11 mouse cellular contexts compared by ENCODE assay signal in the genomic region with DNA sequence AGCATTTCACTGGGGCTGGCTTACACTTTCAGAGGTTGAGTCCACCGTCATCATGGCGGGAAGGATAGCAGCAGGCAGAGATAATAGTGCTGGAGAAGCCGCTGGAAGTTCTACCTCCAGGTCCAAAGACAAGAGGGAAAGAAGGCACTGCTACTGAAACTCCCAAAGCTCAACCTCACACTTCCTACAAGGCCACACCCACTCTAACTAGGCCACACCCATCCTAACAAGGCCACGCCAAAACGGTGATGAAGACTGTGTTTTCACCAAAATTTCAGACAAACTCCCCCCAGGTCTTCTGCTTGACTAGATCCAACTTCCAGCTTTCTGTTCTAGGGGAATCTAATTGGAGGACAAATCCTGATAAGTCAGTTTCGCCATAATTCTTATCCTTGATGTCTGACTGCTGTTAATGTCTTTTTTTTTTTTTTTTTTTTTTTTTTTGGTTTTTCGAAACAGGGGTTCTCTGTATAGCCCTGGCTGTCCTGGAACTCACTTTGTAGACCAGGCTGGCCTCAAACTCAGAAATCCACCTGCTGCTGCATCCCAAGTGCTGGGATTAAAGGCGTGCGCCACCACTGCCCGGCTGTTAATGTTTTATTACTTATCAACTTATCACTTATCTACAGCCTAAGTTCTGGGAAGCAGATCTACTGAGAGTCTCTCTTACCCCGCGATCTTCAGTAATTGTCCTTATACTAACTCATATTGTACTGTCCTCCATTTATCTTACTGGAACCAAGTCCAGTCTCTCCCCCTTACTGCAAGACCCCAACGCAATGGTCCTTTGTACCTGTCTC. TPM values are rescaled to one million over a fixed set of nuclear protein-coding genes. Genes with fewer than 3 reads are reported as not detected.
DNase-seq lines count a peak whose midpoint lies in the region; ATAC-seq and TF ChIP-seq lines count a peak whose summit lies in the region.
"Had no signal": no experiment of that assay in that cellular context is flagged by ENCODE, and none has a peak within 500 bp of the region (broad histone marks: within the 10 kb centered on the region; RNA-seq: fewer than 3 reads in every experiment).

No protein-coding gene starts in this region.

- no peak for TF ChIP-seq CTCF in forebrain, postnatal 0 days (IDR thresholded peaks at IDR 0.05; ENCODE audit: low read depth)
- TF ChIP-seq CTCF in lung, embryonic 14.5 days (IDR thresholded peaks at IDR 0.05; ENCODE audit: low read depth) = no peak
- no peak for TF ChIP-seq CTCF in intestine, postnatal 0 days (IDR thresholded peaks at IDR 0.05; ENCODE audit: low read depth)

- DNase-seq in forebrain, embryonic 11.5 days (ENCODE audit: low spot score) = no peak
- DNase-seq in forebrain, postnatal 0 days = no peak
- no peak for DNase-seq in lung, embryonic 14.5 days
- no peak for DNase-seq in lung, postnatal 14 days
- DNase-seq in layer of hippocampus, postnatal 10 days (ENCODE audit: low spot score in 2 of 2) = no peak
- DNase-seq in frontal cortex, adult 2 months (ENCODE audit: extremely low spot score in 1 of 2, low spot score in 1 of 2) = no peak

- WGBS in forebrain, embryonic 11.5 days = 73% methylated on average over 12 of the region's 13 CpGs
- WGBS in forebrain, postnatal 0 days = 77% methylated on average over 12 of the region's 13 CpGs
- WGBS in lung, embryonic 14.5 days = 66% methylated on average over 12 of the region's 13 CpGs
- 58% methylated on average over 13 of the region's 13 CpGs for WGBS in intestine, postnatal 0 days
- 81% methylated on average over 13 of the region's 13 CpGs for WGBS in neural tube, embryonic 15.5 days

- peak overlapping the region; percentile 94; the same call in 1 of the 2 replicates for H3K4me3 ChIP-seq in forebrain, embryonic 11.5 days (ENCODE audit: low read depth, low read length)
- no peak overlapping the region for H3K4me3 ChIP-seq in forebrain, postnatal 0 days (ENCODE audit: low read depth, low read length)
- H3K4me3 ChIP-seq in lung, embryonic 14.5 days (ENCODE audit: low read depth, low read length) = peak overlapping the region; percentile 94
- H3K4me3 ChIP-seq in intestine, postnatal 0 days (ENCODE audit: low read depth, low read length) = no peak overlapping the region
- 0 out of 2 replicates have a peak overlapping the region, but pooled peaks have one; percentile 89 for H3K4me3 ChIP-seq in neural tube, embryonic 15.5 days (replicated peaks)

- no peak overlapping the region for H3K27ac ChIP-seq in forebrain, embryonic 11.5 days (ENCODE audit: low read depth, low read length)
- H3K27ac ChIP-seq in forebrain, postnatal 0 days (ENCODE audit: low read depth, low read length) = no peak overlapping the region
- H3K27ac ChIP-seq in lung, embryonic 14.5 days (ENCODE audit: low read depth) = no peak overlapping the region
- 0 out of 2 replicates have a peak overlapping the region, but pooled peaks have one; percentile 86 for H3K27ac ChIP-seq in intestine, postnatal 0 days (ENCODE audit: low read depth, low read length)
- H3K27ac ChIP-seq in neural tube, embryonic 15.5 days (replicated peaks) = no peak overlapping the region

- H3K9me3 ChIP-seq in forebrain, embryonic 11.5 days (ENCODE audit: control insufficient read depth, low read length) = no peaks in the 10 kb centered on the region
- no peaks in the 10 kb centered on the region for H3K9me3 ChIP-seq in forebrain, postnatal 0 days (ENCODE audit: low read length)
- H3K9me3 ChIP-seq in lung, embryonic 14.5 days (ENCODE audit: low read depth, low read length) = no peaks in the 10 kb centered on the region
- no peaks in the 10 kb centered on the region for H3K9me3 ChIP-seq in intestine, postnatal 0 days (ENCODE audit: control insufficient read depth)
- no peaks in the 10 kb centered on the region for H3K9me3 ChIP-seq in neural tube, embryonic 15.5 days (replicated peaks)
- H3K9me3 ChIP-seq: G1E had no signal

- no peaks in the 10 kb centered on the region; the same call in 1 of the 2 replicates for H3K36me3 ChIP-seq in forebrain, embryonic 11.5 days (ENCODE audit: control insufficient read depth, insufficient read depth, low read length)
- H3K36me3 ChIP-seq in forebrain, postnatal 0 days (ENCODE audit: insufficient read depth) = peaks cover 15% of the 10 kb centered on the region
- H3K36me3 ChIP-seq in lung, embryonic 14.5 days (ENCODE audit: insufficient read depth) = peaks cover 18% of the 10 kb centered on the region
- peaks cover 18% of the 10 kb centered on the region; the same call in 1 of the 2 replicates for H3K36me3 ChIP-seq in intestine, postnatal 0 days (ENCODE audit: control insufficient read depth, insufficient read depth)
- peaks cover 18% of the 10 kb centered on the region for H3K36me3 ChIP-seq in neural tube, embryonic 15.5 days

- H3K27me3 ChIP-seq in forebrain, embryonic 11.5 days (ENCODE audit: control insufficient read depth, insufficient read depth, low read length) = no peaks in the 10 kb centered on the region
- no peaks in the 10 kb centered on the region for H3K27me3 ChIP-seq in forebrain, postnatal 0 days (ENCODE audit: insufficient read depth, low read length)
- H3K27me3 ChIP-seq in lung, embryonic 14.5 days (ENCODE audit: insufficient read depth, low read length) = no peaks in the 10 kb centered on the region
- H3K27me3 ChIP-seq in intestine, postnatal 0 days (replicated peaks; ENCODE audit: control insufficient read depth, insufficient read depth, low read length) = no peaks in the 10 kb centered on the region
- no peaks in the 10 kb centered on the region for H3K27me3 ChIP-seq in neural tube, embryonic 15.5 days (replicated peaks)

- H3K4me1 ChIP-seq in forebrain, embryonic 11.5 days (replicated peaks; ENCODE audit: control insufficient read depth, insufficient read depth, low read length) = peaks cover 3% of the 10 kb centered on the region; the same call in 1 of the 2 replicates
- no peaks in the 10 kb centered on the region for H3K4me1 ChIP-seq in forebrain, postnatal 0 days (ENCODE audit: insufficient read depth)
- peaks cover 5% of the 10 kb centered on the region; the same call in 1 of the 2 replicates for H3K4me1 ChIP-seq in lung, embryonic 14.5 days (ENCODE audit: insufficient read depth)
- no peaks in the 10 kb centered on the region; the same call in 1 of the 2 replicates for H3K4me1 ChIP-seq in intestine, postnatal 0 days (replicated peaks; ENCODE audit: control insufficient read depth, insufficient read depth, low read length)
- peaks cover 17% of the 10 kb centered on the region for H3K4me1 ChIP-seq in neural tube, embryonic 15.5 days

- no peak overlapping the region for H3K9ac ChIP-seq in forebrain, embryonic 11.5 days (ENCODE audit: low read length)
- no peak overlapping the region for H3K9ac ChIP-seq in forebrain, postnatal 0 days
- no peak overlapping the region for H3K9ac ChIP-seq in lung, embryonic 14.5 days
- H3K9ac ChIP-seq in intestine, postnatal 0 days (ENCODE audit: low read depth, low read length) = no peak overlapping the region
- no peak overlapping the region for H3K9ac ChIP-seq in neural tube, embryonic 15.5 days (replicated peaks)

- no peak overlapping the region for H3K4me2 ChIP-seq in forebrain, embryonic 11.5 days (ENCODE audit: low read depth, low read length, severe bottlenecking)
- H3K4me2 ChIP-seq in forebrain, postnatal 0 days (ENCODE audit: low read depth) = no peak overlapping the region
- peak overlapping the region; percentile 92; the same call in 1 of the 2 replicates for H3K4me2 ChIP-seq in lung, embryonic 14.5 days
- peak overlapping the region; percentile 88; the same call in 1 of the 2 replicates for H3K4me2 ChIP-seq in intestine, postnatal 0 days (replicated peaks; ENCODE audit: low read depth)
- no peak overlapping the region for H3K4me2 ChIP-seq in neural tube, embryonic 15.5 days

- peak; percentile 16; the same call in 1 of the 2 replicates for ATAC-seq in forebrain, embryonic 11.5 days (replicated peaks; ENCODE audit: low FRiP score)
- no peak for ATAC-seq in forebrain, postnatal 0 days
- no peak for ATAC-seq in lung, embryonic 14.5 days (ENCODE audit: insufficient read depth)
- ATAC-seq in intestine, postnatal 0 days = no peak
- ATAC-seq in neural tube, embryonic 15.5 days (ENCODE audit: low FRiP score) = 0 out of 2 replicates have a peak, but pooled peaks have one; percentile 26

RNA-seq across cellular contexts. Expression of a gene that starts 0.7 kb away (rescaled TPM):
- 17.2 and 19.0 TPM in 2 replicates for polyA plus RNA-seq in forebrain, embryonic 11.5 days (2014; fragmentation: Nextera tagmentation; extraction: Ambion mirVana)
- total RNA-seq in forebrain, postnatal 0 days (2014; rRNA removed) = 44.9 and 50.1 TPM in 2 replicates
- polyA plus RNA-seq in forebrain, postnatal 0 days (2015; fragmentation: Nextera tagmentation; extraction: Ambion mirVana) = 17.1 TPM in 2 replicates
- 15.1 and 16.2 TPM in 2 replicates for polyA plus RNA-seq in lung, embryonic 14.5 days (2014; fragmentation: Nextera tagmentation; extraction: Ambion mirVana)
- 10.7 and 12.1 TPM in 2 replicates for polyA plus RNA-seq in intestine, postnatal 0 days (2015; fragmentation: Nextera tagmentation; extraction: Ambion mirVana)
- polyA plus RNA-seq in neural tube, embryonic 15.5 days (2015; fragmentation: Nextera tagmentation; extraction: Ambion mirVana) = 15.2 and 17.6 TPM in 2 replicates
- 10 to 100 TPM; 38.8 to 42.1 TPM for total RNA-seq in layer of hippocampus, postnatal 10 days (2021)
- 23.6 and 29.4 TPM in 2 replicates for polyA plus RNA-seq in frontal cortex, adult 2 months (2012; rRNA removed)

RNA-seq across cellular contexts. Expression of a gene that starts 8.8 kb away (rescaled TPM):
- polyA plus RNA-seq in forebrain, embryonic 11.5 days (2014; fragmentation: Nextera tagmentation; extraction: Ambion mirVana) = not detected in 2 replicates
- not detected in 2 replicates for total RNA-seq in forebrain, postnatal 0 days (2014; rRNA removed)
- polyA plus RNA-seq in forebrain, postnatal 0 days (2015; fragmentation: Nextera tagmentation; extraction: Ambion mirVana) = 0.34 TPM in 1 of 2 replicates, not detected in the other
- polyA plus RNA-seq in lung, embryonic 14.5 days (2014; fragmentation: Nextera tagmentation; extraction: Ambion mirVana) = not detected in 2 replicates
- polyA plus RNA-seq in intestine, postnatal 0 days (2015; fragmentation: Nextera tagmentation; extraction: Ambion mirVana) = not detected in 2 replicates
- 0.33 TPM in 1 of 2 replicates, not detected in the other for polyA plus RNA-seq in neural tube, embryonic 15.5 days (2015; fragmentation: Nextera tagmentation; extraction: Ambion mirVana)
- total RNA-seq in layer of hippocampus, postnatal 10 days (2021) = under 1 TPM in 1 of 2 experiments, not detected in 1; 0.56 TPM
- not detected in 2 replicates for polyA plus RNA-seq in frontal cortex, adult 2 months (2012; rRNA removed)
- total RNA-seq: G1E; heart, postnatal 36 days had no signal
- polyA plus RNA-seq: cortical plate, adult 2 months; G1E had no signal

RNA-seq across cellular contexts. Expression of a gene that starts 30.5 kb away (rescaled TPM):
- polyA plus RNA-seq in forebrain, embryonic 11.5 days (2014; fragmentation: Nextera tagmentation; extraction: Ambion mirVana) = 0.12 TPM in 1 of 2 replicates, not detected in the other
- total RNA-seq in forebrain, postnatal 0 days (2014; rRNA removed) = 0.86 and 1.2 TPM in 2 replicates
- 0.43 and 1.0 TPM in 2 replicates for polyA plus RNA-seq in forebrain, postnatal 0 days (2015; fragmentation: Nextera tagmentation; extraction: Ambion mirVana)
- polyA plus RNA-seq in lung, embryonic 14.5 days (2014; fragmentation: Nextera tagmentation; extraction: Ambion mirVana) = 0.28 TPM in 1 of 2 replicates, not detected in the other
- 0.17 and 0.27 TPM in 2 replicates for polyA plus RNA-seq in intestine, postnatal 0 days (2015; fragmentation: Nextera tagmentation; extraction: Ambion mirVana)
- polyA plus RNA-seq in neural tube, embryonic 15.5 days (2015; fragmentation: Nextera tagmentation; extraction: Ambion mirVana) = 2.9 and 3.1 TPM in 2 replicates
- 1 to 10 TPM; 5.0 to 6.4 TPM for total RNA-seq in layer of hippocampus, postnatal 10 days (2021)
- 1.1 and 1.6 TPM in 2 replicates for polyA plus RNA-seq in frontal cortex, adult 2 months (2012; rRNA removed)

RNA-seq across cellular contexts. Expression of a gene that starts 37.2 kb away (rescaled TPM):
- polyA plus RNA-seq in forebrain, embryonic 11.5 days (2014; fragmentation: Nextera tagmentation; extraction: Ambion mirVana) = 10.5 and 13.8 TPM in 2 replicates
- 16.2 and 17.1 TPM in 2 replicates for total RNA-seq in forebrain, postnatal 0 days (2014; rRNA removed)
- polyA plus RNA-seq in forebrain, postnatal 0 days (2015; fragmentation: Nextera tagmentation; extraction: Ambion mirVana) = 19.5 and 21.6 TPM in 2 replicates
- 17.3 and 17.6 TPM in 2 replicates for polyA plus RNA-seq in lung, embryonic 14.5 days (2014; fragmentation: Nextera tagmentation; extraction: Ambion mirVana)
- 30.8 and 34.1 TPM in 2 replicates for polyA plus RNA-seq in intestine, postnatal 0 days (2015; fragmentation: Nextera tagmentation; extraction: Ambion mirVana)
- polyA plus RNA-seq in neural tube, embryonic 15.5 days (2015; fragmentation: Nextera tagmentation; extraction: Ambion mirVana) = 35.1 and 35.9 TPM in 2 replicates
- 10 to 100 TPM; 53.1 to 57.8 TPM for total RNA-seq in layer of hippocampus, postnatal 10 days (2021)
- 18.2 and 19.2 TPM in 2 replicates for polyA plus RNA-seq in frontal cortex, adult 2 months (2012; rRNA removed)
- polyA plus RNA-seq: G1E had no signal

Comparison
In these comparisons a context has a peak if more than half of its experiments do, and no peak if none do; other contexts are left out.
1. ATAC-seq: peak in forebrain, embryonic 11.5 days (single experiment) and neural tube, embryonic 15.5 days (single experiment); none in forebrain, postnatal 0 days (single experiment), lung, embryonic 14.5 days (single experiment) and intestine, postnatal 0 days (single experiment).
2. H3K4me3 ChIP-seq: peak in forebrain, embryonic 11.5 days (single experiment), lung, embryonic 14.5 days (single experiment) and neural tube, embryonic 15.5 days (single experiment); none in forebrain, postnatal 0 days (single experiment) and intestine, postnatal 0 days (single experiment).
3. H3K4me2 ChIP-seq: peak in lung, embryonic 14.5 days (single experiment) and intestine, postnatal 0 days (single experiment); none in forebrain, embryonic 11.5 days (single experiment), forebrain, postnatal 0 days (single experiment) and neural tube, embryonic 15.5 days (single experiment).